Mouse (Mus musculus): Measurements from ENCODE around the gene Phyhipl.
A peak's percentile ranks its signal among the peaks of the same experiment; 100 is the strongest.

Phyhipl gene

GRCm38 (mm10) chr10:70655828-70656227 is at the start of gene Phyhipl:
TSS of gene Phyhipl (minus strand) at chr10:70655965.
- peak; percentile 73 to 77 for DNase-seq

GRCm38 (mm10) chr10:70703211-70703610 is 47.4 kb upstream of the Phyhipl start:
- DNase-seq = no peak

DNA sequence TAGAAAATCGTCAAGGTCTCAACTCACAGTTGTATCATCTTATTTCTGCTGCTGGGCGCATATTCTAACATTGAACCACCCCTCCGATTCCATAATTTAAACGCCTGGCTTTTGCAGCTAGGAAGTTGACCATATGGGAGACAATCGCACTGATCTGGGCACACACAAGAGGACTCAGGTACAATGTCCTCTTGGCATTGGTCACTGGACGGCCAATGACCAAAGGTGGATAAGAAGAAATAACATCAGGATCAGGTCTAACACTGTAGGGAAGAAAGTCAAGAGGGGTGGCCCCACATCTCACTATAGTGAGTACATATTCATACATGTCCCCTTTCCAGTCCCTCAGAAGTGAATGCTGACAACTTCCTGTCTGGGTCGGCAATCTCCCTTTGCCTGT is 43.8 kb upstream of the Phyhipl start:
- peak; percentile 18 to 44 for DNase-seq

GRCm38 (mm10) chr10:70698014-70698413 is 42.2 kb upstream of the Phyhipl start:
- DNase-seq = peak; percentile 36 to 56

DNA sequence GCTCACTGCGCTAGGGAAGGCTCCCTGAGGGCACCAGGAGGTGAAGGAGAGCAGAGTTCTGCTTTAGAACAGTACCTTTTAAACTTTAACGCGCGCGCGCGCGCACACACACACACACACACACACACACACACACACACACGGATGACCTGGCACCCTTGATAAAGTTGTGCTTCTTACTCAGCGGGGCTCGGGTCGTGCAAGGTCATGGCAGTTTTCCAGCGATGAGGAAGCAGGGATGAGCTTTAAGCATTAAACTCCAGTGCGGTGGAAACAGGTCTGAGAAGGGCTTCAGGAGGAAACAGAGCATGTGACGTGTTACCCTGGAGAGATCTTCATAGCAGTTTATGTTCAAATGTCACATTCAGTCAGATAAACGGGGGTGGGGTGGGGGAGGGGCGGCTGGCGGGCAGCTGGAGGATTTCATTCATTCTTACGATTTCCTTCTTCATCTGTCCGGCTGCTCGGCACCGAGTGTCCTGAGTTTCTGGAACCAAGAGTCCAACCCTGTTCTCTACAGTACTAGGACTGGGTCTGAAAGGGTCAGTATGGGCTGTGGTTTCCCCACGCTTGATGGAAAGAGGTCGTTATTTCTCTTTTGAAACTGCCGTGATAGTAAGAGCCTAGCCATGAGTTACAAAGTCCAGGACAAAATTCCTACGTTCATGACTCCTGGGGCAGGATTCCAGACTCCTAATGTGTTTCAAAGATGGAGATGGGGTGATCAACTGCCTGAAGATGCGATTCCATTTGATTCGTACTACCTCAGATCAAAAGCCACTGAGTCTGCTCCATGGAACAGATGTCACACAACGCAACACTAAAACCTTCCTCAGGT is 41.2 kb upstream of the Phyhipl start:
- peak; percentile 87 to 92 for DNase-seq

- no peak for DNase-seq
Measured at GRCm38 (mm10) chr10:70689346-70689745, 33.6 kb upstream of the Phyhipl start.

DNA sequence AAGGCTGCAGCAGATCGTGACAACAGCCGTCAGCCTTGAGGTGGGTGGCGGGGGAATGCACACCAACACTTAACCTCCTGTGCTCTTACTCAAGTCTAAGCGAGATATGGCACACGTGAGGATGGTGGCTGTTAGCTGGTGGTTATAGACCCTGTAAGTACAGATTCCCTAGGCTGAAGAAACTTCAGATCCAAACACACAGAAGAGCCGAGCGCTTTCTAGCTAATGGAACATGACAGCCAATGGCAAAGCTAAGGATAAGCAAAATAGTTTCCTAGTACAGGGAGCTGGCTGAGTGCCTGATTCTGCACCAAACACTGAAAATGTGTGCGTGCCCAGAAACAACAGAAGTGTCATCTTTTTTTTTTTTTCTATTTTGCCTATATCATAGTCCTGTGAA is 33.1 kb upstream of the Phyhipl start:
- DNase-seq = no peak

DNA sequence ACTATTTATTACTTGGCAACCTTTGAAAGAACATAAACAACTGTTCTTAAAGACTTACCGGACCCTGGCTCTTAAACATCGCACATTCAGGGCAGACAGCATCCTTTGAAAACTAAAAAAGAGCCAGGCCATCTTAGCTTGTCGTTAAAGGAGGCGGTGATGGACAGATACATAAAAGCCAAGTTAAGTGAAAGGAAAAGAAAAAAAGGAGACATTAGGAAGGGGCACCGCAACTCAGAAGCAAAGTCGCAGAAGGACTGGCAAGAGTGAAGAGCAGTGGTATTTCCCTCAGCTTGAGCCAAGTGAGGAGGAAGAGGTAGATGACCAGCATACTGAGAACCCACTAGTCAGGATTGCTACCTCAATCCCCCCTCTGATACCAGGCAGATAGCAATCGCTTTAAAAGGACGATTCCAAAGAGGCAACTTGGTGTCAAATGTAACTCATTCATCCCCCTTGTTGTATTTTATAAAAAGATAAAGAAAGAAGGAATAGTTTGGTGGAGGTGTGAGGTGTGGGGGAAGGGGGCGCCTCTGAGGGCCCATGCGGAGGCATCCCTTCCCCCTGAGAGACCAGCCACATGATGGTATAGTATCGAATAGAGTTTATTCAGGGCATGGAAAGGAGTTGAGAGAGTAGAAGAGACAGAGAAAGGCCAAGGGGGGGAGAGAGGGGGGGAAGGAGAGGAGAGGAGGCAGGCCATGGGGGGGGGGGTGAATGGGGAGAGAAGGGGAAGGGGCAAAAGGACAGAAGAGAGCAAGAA is 31.4 kb upstream of the Phyhipl start:
- DNase-seq = no peak

DNA sequence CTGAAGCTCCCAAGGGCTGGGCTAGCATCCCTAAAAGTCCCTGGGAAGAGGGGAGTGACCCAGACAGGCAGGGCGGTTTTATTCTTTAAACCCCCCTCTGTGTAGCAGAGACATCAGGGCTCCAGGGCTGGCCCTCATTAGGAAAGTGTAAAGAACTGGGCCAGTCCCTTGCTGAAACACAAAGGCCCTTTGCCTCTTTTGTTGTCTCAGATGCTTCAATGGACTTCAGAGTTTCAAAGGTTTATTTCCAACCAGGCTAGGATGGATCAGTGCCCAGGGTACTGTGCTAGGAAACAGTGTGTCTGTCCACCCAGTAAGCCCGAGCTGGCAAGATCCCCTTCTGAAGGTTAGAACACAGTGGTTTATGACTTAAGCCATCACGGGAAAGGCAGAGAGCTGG is 30.7 kb upstream of the Phyhipl start:
- peak; percentile 65 to 69 for DNase-seq

GRCm38 (mm10) chr10:70683508-70683907 is 27.7 kb upstream of the Phyhipl start:
- DNase-seq = no peak

DNA sequence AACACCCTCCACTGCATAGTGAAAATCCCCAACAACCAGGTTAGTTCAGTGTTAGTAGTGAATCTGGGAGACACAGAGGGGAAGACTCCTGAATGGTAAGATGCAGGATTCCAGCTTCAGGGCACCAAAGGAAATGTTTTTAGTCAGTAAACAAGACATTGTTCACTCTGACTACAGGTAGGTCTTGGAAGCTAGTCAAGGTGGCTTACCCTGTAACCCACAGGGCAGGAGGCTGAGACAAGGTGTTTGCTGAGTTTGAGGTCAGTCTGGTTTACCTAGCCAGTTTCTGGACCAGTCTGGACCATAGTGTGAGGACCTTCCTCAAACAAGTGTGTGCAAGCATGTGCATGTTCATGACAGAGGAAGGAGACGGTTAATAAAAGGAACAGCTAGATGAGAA is 22.2 kb upstream of the Phyhipl start:
- DNase-seq = no peak

DNA sequence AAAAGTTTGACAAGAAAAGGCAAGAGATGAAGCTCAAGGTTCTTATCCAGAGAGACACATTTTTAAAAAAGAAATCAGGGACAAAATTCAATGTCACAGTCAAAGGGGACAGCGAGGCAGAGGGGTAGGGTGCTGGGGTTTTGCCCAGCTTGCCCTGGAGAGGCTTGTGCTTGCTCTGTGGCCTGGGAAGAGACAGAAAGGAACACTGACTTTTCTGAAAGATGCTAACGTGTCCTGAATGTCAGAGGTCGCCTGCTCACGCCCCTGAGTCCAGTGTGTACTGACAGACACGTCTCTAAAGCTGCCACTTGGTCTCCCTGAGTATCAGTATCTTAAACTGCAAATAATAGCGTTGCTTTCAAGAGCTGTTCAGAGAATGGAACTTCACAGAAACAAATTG is 507 bp upstream of the Phyhipl start:
- DNase-seq = peak in 1 of 2 experiments; percentile 63

GRCm38 (mm10) chr10:70654655-70655054 is 1.1 kb downstream of the Phyhipl start:
- peak; percentile 34 to 65 for DNase-seq

- DNase-seq = peak; percentile 51 to 73
Measured at GRCm38 (mm10) chr10:70654139-70654538, 1.6 kb downstream of the Phyhipl start.

GRCm38 (mm10) chr10:70651769-70652648 is 3.8 kb downstream of the Phyhipl start:
- DNase-seq = no peak

- DNase-seq = peak in 1 of 2 experiments; percentile 48
Measured at GRCm38 (mm10) chr10:70648831-70649230, 6.9 kb downstream of the Phyhipl start.

- peak; percentile 74 to 81 for DNase-seq
Measured at GRCm38 (mm10) chr10:70643131-70643530, 12.6 kb downstream of the Phyhipl start.

- peak in 1 of 2 experiments; percentile 44 for DNase-seq
Measured at GRCm38 (mm10) chr10:70640896-70641596, 14.7 kb downstream of the Phyhipl start.

GRCm38 (mm10) chr10:70640075-70640737 is 15.6 kb downstream of the Phyhipl start:
- DNase-seq = no peak

GRCm38 (mm10) chr10:70637640-70638328 is 18.0 kb downstream of the Phyhipl start:
- no peak for DNase-seq

DNA sequence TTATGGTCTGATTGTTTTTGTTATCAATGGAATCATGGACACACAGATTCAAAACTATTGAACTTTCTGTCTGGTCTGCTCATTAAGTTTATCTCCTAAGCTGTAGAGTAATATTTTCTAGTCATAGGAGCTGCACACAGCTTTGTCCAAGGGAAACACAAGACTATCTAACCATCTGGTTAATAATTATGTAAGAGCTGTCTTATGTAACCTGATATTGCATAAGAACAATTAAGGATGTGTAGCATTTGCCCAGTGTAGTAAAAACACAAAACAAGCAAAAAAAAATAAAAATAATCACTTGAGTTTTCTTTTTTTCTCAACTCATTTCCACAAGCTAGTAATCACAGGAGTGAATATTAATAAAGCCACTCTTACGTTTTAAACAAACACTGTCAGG is 20.5 kb downstream of the Phyhipl start:
- DNase-seq = no peak
